8 mouse cellular contexts compared by ENCODE assay signal in the genomic region with DNA sequence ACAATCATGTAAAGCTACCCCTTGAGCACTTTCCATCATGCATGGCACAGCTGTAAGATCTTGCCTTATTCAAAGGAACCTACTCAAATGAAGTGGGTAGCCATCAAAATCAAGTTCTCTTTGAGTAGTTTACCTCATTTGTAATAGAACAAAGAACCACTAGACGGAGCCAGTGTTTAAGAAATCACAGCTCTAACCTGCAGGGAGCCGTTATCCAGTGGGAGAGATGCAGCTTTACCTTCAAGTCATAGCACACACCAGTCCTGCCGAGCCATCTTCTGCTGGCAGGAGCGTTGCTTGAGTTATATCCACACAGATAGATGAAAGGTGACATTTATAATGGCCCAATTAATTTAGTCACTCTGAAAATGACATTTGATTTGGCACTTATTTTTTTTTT. TPM values are rescaled to one million over a fixed set of nuclear protein-coding genes. Genes with fewer than 3 reads are reported as not detected.
DNase-seq lines count a peak whose midpoint lies in the region; ATAC-seq and TF ChIP-seq lines count a peak whose summit lies in the region.

No protein-coding gene starts in this region.

- WGBS in heart, adult 2 months: 10% methylated on average over 4 of the region's 4 CpGs
- 7% methylated on average over 4 of the region's 4 CpGs for WGBS in heart, embryonic 12.5 days
- 14% methylated on average over 4 of the region's 4 CpGs for WGBS in embryonic facial prominence, embryonic 11.5 days

- no peak overlapping the region for H3K9ac ChIP-seq in heart, adult 2 months (ENCODE audit: low read depth, low read length)
- H3K9ac ChIP-seq in heart, embryonic 12.5 days: no peak overlapping the region
- H3K9ac ChIP-seq in embryonic facial prominence, embryonic 11.5 days (replicated peaks; ENCODE audit: low read length): no peak overlapping the region

- peaks cover 5% of the 10 kb centered on the region for H3K27me3 ChIP-seq in heart, adult 2 months (ENCODE audit: control insufficient read depth, insufficient read depth, low read length)
- H3K27me3 ChIP-seq in heart, embryonic 12.5 days (replicated peaks): peaks cover 42% of the 10 kb centered on the region
- H3K27me3 ChIP-seq in embryonic facial prominence, embryonic 11.5 days (ENCODE audit: control insufficient read depth, insufficient read depth, low read length): peaks cover 20% of the 10 kb centered on the region

- TF ChIP-seq EP300 in heart, adult 2 months (IDR thresholded peaks at IDR 0.05; ENCODE audit: insufficient read depth, low read depth, low read length): no peak

- peak; percentile 77 for TF ChIP-seq CTCF in heart, adult 2 months (IDR thresholded peaks at IDR 0.05)

- no peaks in the 10 kb centered on the region for H3K79me2 ChIP-seq in heart, adult 2 months (replicated peaks; ENCODE audit: control insufficient read depth, insufficient read depth, low read length)

- DNase-seq in heart, adult 2 months: no peak
- peak; percentile 80 for DNase-seq in 3T3-L1 (ENCODE audit: low read depth, low spot score)
- peak; percentile 75 for DNase-seq in R1 (ENCODE audit: low read depth, low spot score)
- DNase-seq in embryonic facial prominence, embryonic 11.5 days (ENCODE audit: low spot score): peak; percentile 80
- DNase-seq in lung, postnatal 10 days: peak; percentile 64
- DNase-seq in spleen, adult 12 weeks (ENCODE audit: low spot score): no peak
- DNase-seq in spleen, adult 18-20 months: no peak

- no peaks in the 10 kb centered on the region for H3K36me3 ChIP-seq in heart, adult 2 months (ENCODE audit: control insufficient read depth, insufficient read depth, low read length)
- H3K36me3 ChIP-seq in heart, embryonic 12.5 days: no peaks in the 10 kb centered on the region
- H3K36me3 ChIP-seq in embryonic facial prominence, embryonic 11.5 days (replicated peaks; ENCODE audit: control insufficient read depth, insufficient read depth, low read depth, low read length): no peaks in the 10 kb centered on the region

- no peak overlapping the region for H3K4me2 ChIP-seq in heart, embryonic 12.5 days
- no peak overlapping the region for H3K4me2 ChIP-seq in embryonic facial prominence, embryonic 11.5 days (ENCODE audit: low read depth, low read length)

- no peaks in the 10 kb centered on the region; the same call in 1 of the 2 replicates for H3K4me1 ChIP-seq in heart, adult 2 months (ENCODE audit: control insufficient read depth, insufficient read depth, low read length)
- no peaks in the 10 kb centered on the region for H3K4me1 ChIP-seq in heart, embryonic 12.5 days (replicated peaks)
- no peaks in the 10 kb centered on the region; the same call in 1 of the 2 replicates for H3K4me1 ChIP-seq in embryonic facial prominence, embryonic 11.5 days (ENCODE audit: control insufficient read depth, insufficient read depth, low read length)

- no peak for TF ChIP-seq POLR2A in heart, adult 2 months (IDR thresholded peaks at IDR 0.05; ENCODE audit: insufficient read depth, low read depth, low read length)

- intact Hi-C loops in heart, adult 2 months (cut with DNase I): no loop called here

- H3K9me3 ChIP-seq in heart, embryonic 12.5 days (replicated peaks): no peaks in the 10 kb centered on the region
- H3K9me3 ChIP-seq in embryonic facial prominence, embryonic 11.5 days (replicated peaks; ENCODE audit: control insufficient read depth, low read length): no peaks in the 10 kb centered on the region

- ATAC-seq in heart, embryonic 12.5 days (ENCODE audit: insufficient number of reproducible peaks, low FRiP score): no peak
- no peak for ATAC-seq in embryonic facial prominence, embryonic 11.5 days (replicated peaks; ENCODE audit: insufficient number of reproducible peaks, low FRiP score, low TSS enrichment, low read depth)

- H3K27ac ChIP-seq in heart, adult 2 months: no peak overlapping the region
- no peak overlapping the region for H3K27ac ChIP-seq in heart, embryonic 12.5 days (ENCODE audit: poor library complexity, severe bottlenecking)
- H3K27ac ChIP-seq in embryonic facial prominence, embryonic 11.5 days (replicated peaks; ENCODE audit: low read depth, low read length): no peak overlapping the region

- no peak overlapping the region for H3K4me3 ChIP-seq in heart, adult 2 months
- H3K4me3 ChIP-seq in heart, embryonic 12.5 days: no peak overlapping the region
- H3K4me3 ChIP-seq in embryonic facial prominence, embryonic 11.5 days (ENCODE audit: low read depth, low read length): no peak overlapping the region

RNA-seq across cellular contexts. Expression of gene Kcnh1, which starts 1.5 kb away (rescaled TPM):
- under 1 TPM; 0.05 to 0.09 TPM for total RNA-seq in heart, adult 2 months (2021)
- polyA plus RNA-seq in heart, adult 2 months (2012; rRNA removed): 0.06 and 0.09 TPM in 2 replicates
- 0.50 and 0.55 TPM in 2 replicates for polyA plus RNA-seq in heart, embryonic 12.5 days (2016; fragmentation: Nextera tagmentation; extraction: Ambion mirVana)
- 0.38 and 0.39 TPM in 2 replicates for polyA plus RNA-seq in embryonic facial prominence, embryonic 11.5 days (2014; fragmentation: Nextera tagmentation; extraction: Ambion mirVana)

RNA-seq across cellular contexts. Expression of gene Rcor3, which starts 51.2 kb away (rescaled TPM):
- 10 to 100 TPM; 26.3 to 35.0 TPM for total RNA-seq in heart, adult 2 months (2021)
- polyA plus RNA-seq in heart, adult 2 months (2012; rRNA removed): 38.3 and 39.7 TPM in 2 replicates
- polyA plus RNA-seq in heart, embryonic 12.5 days (2016; fragmentation: Nextera tagmentation; extraction: Ambion mirVana): 31.3 and 31.6 TPM in 2 replicates
- polyA plus RNA-seq in embryonic facial prominence, embryonic 11.5 days (2014; fragmentation: Nextera tagmentation; extraction: Ambion mirVana): 17.3 and 18.7 TPM in 2 replicates

Comparison
In these comparisons a context has a peak if more than half of its experiments do, and no peak if none do; other contexts are left out.
1. DNase-seq: peak in 3T3-L1 (single experiment), R1 (single experiment), embryonic facial prominence, embryonic 11.5 days (single experiment) and lung, postnatal 10 days (single experiment); none in heart, adult 2 months (0 of 2), spleen, adult 12 weeks (single experiment) and spleen, adult 18-20 months (0 of 2).